Mouse (Mus musculus): ENCODE measurements around the gene Eda2r. TPM values are rescaled to one million over a fixed set of nuclear protein-coding genes. Genes with fewer than 3 reads are reported as not detected.

Eda2r gene
- 46.3 TPM for polyA plus RNA-seq (2014; fragmentation: Illumina TruSeq; extraction: RNeasy Lipid Tissue Mini Kit (QIAGEN cat#74804))

GRCm38 (mm10) chrX:97377065-97377421 lies at the start of gene Eda2r:
Eda2r (minus strand) TSS chrX:97377216.

All from ovary, adult 10 weeks (tissue).